Mouse (Mus musculus): ENCODE data around the gene Paqr3.

Gene Paqr3

DNA sequence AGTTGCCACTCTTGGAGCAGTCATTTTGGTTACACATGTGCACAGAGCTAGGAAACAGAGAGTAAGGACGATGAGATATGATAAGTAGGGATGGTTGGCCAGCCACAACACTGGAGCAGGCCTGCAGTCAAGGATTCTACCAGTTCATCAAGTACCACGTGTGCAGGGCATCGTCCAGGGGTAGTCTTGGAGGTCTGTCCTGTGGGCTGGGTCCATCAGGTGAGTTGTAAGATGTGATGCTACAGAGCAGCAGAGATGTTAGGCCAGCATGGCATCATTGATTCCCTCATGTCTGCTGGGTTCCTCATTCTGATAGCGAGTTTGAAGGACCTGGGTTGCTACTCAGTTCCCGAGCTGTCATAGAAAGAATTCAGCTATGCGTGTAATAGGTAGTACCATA is 26.3 kb downstream of the Paqr3 start:
- no peak for DNase-seq (ENCODE audit: extremely low spot score, low spot score)

DNA sequence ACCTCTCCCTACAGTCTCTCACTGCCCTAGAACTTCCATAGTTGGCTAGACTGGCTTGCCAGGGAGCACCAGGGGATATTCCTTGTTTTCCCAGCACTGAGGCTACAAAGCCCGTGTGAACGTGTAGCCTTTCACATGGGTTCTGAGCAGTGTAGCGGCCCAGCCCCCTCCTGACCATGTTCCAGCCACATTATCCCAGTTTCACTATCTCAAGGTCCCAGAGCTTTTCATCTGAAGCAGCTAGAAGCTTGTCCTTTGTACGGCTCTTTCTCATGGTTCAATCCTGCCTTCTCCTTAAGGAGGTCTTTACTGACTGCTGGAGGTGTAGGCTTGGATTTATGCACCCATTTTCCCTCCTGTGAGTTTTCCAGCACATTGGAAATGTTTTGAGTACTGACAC is 26.9 kb downstream of the Paqr3 start:
- DNase-seq (ENCODE audit: extremely low spot score, low spot score): no peak

DNA sequence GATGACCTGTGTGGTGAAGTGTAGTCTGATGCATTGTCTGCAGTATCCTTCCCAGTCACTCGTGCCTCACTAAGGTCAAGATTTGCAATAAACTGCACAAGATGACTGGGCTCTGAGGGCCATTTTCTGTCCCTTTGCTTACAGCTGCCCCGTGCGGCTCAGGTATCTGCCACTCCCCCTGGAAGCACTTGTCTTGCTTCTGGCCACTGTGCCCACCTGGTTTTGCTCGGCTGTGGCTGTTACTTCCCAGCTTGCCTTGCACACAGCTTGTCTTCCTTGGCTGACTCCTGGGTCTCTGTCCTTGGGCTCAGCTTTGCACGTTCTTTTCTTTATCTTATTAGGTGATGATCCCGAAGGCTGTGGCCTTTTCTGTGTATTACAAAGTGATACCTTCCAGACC is 27.7 kb downstream of the Paqr3 start:
- no peak for DNase-seq (ENCODE audit: extremely low spot score, low spot score)

DNA sequence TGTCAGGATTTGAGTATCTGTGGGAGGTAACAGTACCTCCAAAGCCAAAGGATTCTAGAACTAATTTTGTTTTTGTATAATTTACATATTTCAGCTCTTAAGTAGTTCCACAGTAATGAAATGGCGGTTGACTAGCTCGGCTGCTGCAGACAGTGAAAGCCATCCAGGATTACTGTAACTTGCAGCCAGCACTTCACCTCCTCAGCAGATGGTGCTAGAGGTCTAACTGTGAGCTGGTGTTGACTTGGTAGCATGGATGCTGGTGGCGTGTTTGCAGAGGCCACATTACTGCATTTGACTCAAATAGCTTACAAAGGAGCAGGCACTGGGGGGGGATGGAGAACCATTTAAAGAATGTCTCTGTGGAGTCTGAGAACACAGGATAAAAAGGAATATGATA is 29.9 kb downstream of the Paqr3 start:
- DNase-seq (ENCODE audit: extremely low spot score, low spot score): no peak

DNA sequence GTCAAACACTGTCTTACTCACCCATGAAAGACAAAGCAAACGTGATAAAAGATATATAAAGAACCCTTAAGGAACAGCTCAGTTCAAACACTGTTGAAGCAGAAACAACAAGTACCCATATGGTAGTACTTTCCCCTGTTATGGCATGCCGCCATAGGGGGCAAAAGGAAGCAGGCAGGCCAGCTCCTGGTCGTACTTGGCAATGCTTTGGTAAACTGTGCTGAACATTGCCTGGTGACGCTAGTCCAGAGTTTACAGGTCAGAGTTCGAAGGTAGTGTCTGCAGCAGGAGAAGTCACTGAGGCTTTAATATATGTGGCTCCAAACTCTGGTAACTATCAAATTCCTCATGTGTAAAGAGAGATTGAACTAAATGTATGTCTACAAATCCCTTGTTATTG is 32.8 kb downstream of the Paqr3 start:
- no peak for DNase-seq (ENCODE audit: extremely low spot score, low spot score)

DNA sequence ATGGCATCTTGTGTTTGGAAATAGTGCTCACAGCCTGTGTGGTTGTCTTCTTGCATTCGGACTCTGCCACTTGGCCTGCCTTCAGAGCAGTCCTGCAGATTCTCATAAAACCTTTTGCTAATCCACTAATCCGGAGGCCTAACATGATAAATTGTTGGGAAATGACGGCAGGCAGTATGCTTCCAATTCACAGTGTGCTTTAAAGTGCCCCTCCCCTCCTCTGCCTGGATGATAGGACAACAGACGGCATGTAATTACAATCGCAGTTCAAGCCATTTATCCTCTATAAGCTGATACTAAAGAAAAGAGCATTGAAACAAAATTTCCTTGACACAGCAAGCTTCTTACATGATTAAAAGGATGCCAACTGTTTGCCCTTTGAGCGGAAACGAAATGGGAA is 33.7 kb downstream of the Paqr3 start:
- DNase-seq (ENCODE audit: extremely low spot score, low spot score): no peak

DNA sequence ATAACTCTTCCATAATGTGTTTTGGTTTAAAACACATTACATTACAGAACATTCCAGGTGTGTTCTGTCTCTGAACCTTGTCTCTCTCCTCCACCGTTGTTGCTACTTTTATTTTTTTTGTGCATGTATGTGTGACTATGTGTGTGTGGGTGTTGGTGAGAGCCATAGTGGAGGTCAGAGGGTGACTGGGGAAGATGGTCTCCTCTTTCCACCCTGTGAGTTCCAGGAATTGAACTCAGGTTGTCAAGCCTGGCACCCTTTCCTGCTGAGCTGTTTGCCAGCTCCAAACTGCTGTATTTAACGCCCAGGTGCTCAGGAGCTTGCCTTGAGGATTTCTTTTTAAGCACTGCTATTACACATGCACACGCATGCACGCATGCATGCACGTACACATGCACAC is 35.2 kb downstream of the Paqr3 start:
- no peak for DNase-seq (ENCODE audit: extremely low spot score, low spot score)

DNA sequence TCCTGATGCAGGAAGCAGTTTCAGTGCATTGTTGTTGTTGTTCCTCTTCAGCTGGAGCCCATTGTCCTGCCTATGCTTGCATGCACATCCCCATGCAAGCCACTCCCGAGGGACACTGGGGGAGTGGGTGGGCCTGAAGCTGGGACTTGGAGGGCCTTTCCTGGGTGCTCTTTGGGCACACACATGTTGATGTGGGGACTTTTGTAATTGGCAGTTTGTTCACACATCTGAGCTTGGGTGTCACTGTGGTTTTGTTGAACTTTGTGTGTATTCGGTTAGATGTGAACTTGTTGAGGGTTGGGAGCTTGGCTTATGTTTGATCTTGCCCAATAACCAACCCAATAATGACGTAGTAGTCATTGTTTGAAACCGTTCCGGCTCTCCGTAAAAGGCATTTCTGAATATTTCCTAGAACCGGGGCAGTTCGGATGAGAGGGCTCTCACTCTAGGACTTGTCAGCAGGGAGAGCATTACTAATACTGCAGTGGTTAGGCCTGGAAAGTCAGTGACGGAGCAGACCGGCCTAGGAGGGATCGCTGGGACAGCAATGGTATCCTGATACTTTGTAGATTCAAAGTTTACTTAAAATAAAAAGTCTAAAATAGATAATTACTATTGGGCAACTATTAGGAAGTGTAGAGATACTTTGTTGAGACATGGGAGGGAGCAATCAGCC is 35.8 kb downstream of the Paqr3 start:
- DNase-seq (ENCODE audit: extremely low spot score, low spot score): no peak

DNA sequence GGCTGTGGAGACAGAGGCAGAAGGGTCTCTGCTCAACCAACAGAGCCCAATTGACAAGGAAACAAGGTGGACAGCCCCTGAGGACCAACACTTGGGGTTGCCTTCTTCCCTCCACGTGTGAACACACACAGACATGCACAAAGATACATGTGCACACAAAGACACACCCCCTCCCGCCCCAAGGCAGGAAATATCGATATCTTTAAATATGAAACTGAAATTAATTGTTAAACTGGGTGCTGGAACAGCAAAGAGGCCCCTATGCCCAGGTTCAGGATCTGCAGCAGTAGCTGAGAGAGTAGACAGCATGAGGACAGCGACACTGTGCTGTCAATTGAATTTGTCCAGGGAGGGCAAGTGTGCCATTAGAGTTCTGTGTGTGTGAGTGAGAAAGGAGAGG is 45.6 kb downstream of the Paqr3 start:
- DNase-seq (ENCODE audit: extremely low spot score, low spot score): no peak

DNA sequence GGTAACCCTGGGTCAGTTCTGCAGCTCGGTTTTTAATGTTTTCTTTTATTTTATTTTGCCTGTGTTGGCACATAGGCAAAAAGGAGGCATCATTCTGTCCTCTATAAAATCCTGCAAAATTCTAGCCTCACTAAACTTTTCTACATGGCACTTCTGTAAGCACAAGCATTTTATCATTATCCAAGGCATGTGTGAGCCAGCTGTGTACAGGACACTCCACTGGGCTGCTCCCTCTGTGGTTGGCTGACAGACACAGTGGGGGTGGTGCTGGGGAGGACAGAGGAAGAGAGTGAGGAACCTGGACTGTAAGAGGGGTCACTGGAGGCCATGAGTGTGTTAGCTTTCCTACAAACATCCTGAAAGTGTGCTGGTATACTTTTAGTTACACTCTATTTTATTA is 49.4 kb downstream of the Paqr3 start:
- DNase-seq (ENCODE audit: extremely low spot score, low spot score): no peak

DNA sequence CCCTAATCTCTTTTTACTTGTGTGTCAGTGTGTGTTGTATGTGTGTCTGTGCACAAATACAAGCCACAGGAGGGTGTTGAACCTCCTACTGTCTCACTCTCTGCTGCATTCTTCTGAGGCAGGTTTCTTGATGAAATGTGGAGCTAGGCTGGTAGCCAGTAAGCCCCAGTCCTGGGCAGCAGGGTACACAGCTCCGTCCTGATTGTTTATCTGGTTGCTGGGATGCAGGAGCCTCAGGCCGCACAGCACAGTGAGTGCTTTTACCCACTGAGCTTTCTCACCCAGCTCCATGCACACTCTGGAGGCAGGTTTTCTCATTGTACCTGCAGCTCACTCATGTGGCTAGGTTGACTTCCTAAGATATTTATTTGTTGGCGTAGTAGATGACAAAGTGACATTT is 50.5 kb downstream of the Paqr3 start:
- no peak for DNase-seq (ENCODE audit: extremely low spot score, low spot score)

DNA sequence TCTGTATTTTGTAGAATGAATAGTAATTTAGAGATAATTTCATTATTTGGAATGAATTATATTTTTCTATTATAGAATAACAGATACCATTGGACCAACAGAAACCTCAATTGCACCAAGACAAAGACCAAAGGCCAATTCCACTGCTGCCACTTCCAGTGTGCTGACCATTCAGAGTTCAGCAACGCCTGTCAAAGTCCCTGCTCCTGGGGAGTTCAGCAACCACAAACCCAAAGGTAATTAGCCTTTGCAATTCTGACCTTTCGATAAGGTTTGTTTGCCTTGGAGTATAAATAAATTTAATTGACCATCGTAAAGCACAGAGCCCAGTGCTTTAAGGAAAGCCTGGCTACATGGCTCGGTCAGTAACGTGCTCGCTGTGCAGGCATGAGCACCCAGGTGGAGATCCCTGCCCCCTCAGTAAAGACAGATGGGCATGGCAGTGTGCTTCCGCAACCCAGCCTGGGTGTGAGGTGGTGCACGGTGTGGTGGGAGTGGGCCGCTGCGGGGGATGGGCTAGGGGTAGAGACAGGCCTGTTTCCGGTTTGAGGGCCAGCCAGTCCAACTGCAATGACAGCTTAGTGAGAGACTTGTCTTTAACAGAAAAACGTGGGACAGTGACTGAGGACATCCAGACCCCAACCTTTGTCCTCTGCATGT is 54.5 kb downstream of the Paqr3 start:
- DNase-seq (ENCODE audit: extremely low spot score, low spot score): no peak

DNA sequence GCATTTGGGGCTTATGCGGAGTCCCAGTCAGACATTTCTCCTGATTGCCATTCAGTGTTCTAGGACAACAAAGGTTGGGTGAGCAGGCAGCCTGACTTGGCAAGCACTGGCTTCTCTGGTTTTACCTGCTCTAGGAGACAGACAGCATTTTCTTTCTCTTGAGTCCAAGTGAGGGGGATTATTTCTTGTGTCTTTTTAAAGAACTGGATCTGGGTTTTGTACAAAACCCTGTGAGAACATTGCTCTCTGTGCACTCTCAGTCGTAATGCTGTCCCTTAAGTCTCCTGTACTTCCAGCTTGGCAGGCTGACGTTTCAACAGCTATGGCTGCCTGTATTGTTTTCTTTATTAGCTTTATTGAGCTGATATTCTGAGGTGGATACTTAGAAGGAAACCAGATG is 55.0 kb downstream of the Paqr3 start:
- DNase-seq (ENCODE audit: extremely low spot score, low spot score): no peak

DNA sequence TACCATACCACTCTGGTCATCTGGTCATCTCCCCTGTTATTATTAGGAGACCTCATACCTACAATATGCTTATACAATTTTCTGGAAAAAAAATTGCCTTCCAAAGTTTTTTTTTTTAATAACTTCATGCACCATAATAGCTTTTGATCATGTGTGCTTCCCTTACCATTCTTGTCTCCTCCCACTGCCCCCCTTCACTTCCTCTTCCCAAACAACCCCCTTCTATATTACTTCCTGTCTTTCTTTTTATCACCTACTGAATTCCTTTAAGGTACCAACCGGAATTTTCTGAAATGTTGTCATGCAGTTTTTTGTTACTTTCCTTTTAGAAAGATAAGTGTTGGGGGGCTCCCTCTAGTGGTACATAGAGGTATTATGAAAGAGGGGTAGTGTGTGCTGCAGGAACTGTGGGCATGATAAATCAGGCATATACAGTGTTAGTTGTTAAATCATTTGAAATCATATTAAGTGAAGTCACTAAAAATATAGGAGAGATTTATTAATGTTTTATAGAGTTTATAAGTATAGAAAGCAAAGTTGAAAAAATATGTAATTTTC is 55.8 kb downstream of the Paqr3 start:
- DNase-seq (ENCODE audit: extremely low spot score, low spot score): no peak

DNA sequence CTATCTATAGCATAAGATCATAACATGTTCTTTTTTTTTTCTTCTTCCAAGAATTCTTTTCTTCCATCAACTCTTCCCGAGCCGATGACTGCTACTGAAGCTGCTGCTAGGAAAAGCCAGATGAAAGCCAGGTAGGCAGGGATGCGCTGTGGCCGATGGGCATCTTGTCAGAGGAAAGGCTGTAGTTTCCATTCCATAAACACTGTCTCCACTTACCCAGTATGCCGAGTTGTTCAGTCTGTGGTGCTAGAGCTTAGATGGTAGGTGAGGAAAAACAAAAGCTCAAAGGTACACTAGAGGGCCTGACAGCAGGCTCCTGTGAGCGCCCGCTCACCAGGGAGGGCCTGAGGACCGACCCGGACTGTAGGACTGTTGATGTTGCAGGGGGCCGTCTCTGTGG is 56.6 kb downstream of the Paqr3 start:
- DNase-seq (ENCODE audit: extremely low spot score, low spot score): no peak

DNA sequence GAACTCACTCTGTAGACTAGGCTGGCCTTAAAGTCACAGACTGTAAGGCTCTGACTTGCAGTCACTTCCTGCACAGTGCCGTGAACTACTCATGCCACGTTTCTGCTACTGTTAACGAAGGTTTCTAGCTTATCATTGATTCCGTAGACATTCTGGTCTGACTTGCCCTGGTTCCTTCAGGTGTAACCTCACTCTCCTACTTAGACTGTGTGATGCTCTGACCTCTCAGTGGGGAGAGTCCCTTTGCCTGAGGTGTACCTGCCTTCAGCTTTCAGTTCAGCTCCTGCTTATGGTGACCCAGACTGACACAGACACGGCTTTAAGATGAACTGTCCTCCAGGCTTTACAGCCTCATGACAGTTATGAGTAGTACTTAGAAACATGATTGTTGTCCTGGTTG is 57.2 kb downstream of the Paqr3 start:
- no peak for DNase-seq (ENCODE audit: extremely low spot score, low spot score)

DNA sequence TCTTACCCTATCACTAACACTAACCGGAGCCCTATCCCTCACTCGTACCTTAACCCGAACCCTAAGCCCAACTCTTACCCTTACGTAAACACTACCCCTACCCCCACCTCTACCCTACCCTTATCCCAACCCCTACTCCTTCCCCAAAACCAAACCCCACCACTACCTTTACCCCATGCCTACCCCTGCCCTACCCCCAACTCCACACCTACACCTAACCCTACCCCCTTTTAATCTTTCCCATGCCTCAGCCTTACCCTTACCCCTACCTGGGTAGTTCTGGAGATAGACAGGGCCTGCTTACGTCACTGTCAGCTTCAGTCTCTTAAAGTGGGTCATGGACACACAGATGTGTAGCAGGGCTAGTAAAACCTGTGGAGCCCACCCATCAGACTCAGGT is 62.5 kb downstream of the Paqr3 start:
- peak; percentile 9 for DNase-seq (ENCODE audit: extremely low spot score, low spot score)

DNA sequence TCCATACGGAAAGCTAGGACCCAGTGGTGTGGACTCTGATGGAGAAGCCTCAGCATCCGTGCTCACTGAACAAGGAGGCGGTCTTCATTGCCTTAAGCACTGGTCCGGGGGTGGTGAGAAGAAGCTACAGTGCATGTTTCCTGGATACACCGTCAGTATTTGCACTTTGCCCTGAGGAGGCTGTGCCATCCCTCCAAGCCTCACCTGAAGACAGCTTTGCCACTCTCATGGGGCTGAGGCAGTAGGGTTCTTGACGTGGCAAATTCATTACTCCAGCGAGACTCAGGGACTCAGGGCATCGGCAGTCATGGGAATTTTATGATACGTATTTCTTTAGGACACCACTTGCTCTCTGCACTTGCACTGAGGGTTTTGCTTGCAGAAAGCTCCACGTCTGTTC is 64.7 kb downstream of the Paqr3 start:
- peak; percentile 7 for DNase-seq (ENCODE audit: extremely low spot score, low spot score)

DNA sequence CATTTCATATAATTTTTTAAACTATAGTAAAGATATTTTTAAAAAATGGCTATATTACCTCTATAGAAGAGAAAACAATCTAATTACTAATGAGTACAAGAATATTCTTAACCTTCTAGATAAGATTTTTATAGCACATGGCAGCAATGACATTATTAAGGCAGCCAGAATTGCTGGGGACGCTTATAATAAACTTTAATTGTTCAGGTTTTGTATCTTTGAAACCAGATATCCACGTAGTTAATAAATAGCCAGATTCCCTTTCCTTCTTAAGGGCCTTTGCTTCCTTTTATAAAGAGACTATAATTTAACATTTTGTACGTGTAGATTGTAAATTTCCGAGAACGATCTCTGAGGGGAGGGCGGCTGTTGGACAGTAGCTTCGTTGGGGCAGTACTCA is 66.1 kb downstream of the Paqr3 start:
- no peak for DNase-seq (ENCODE audit: extremely low spot score, low spot score)
